Mouse (Mus musculus) heart, embryonic 15.5 days (tissue): Measurements from ENCODE around the gene Cactin. TPM values are rescaled to one million over a fixed set of nuclear protein-coding genes. Genes with fewer than 3 reads are reported as not detected.

Experiments used
- ATAC-seq: fragments of 200-750 bp; cut with Nextera tagmentation; replicated peaks from 2 replicates; pipeline ENCODE4 v1.8.0; 2017; ENCODE audit warnings: low read depth, moderate TSS enrichment; ENCODE audit not compliant: insufficient number of reproducible peaks, insufficient read depth, low FRiP score
- H3K27ac ChIP-seq: fragments of 300-500 bp; sonication (generic); 2 replicates; pipeline ENCODE4 v1.5.1; 2015; ENCODE audit warnings: mild to moderate bottlenecking, inconsistent platforms
- H3K27me3 ChIP-seq: fragments of 300-500 bp; sonication (generic); 2 replicates; pipeline ENCODE4 v1.6.1; 2015; ENCODE audit warnings: inconsistent platforms
- H3K36me3 ChIP-seq: fragments of 300-500 bp; sonication (generic); 2 replicates; pipeline ENCODE4 v1.6.1; 2015; ENCODE audit warnings: mild to moderate bottlenecking, inconsistent platforms
- H3K4me1 ChIP-seq: fragments of 300-500 bp; sonication (generic); replicated peaks from 2 replicates; pipeline ENCODE4 v1.6.1; 2015; ENCODE audit warnings: inconsistent platforms
- H3K4me2 ChIP-seq: fragments of 300-500 bp; sonication (generic); 2 replicates; pipeline ENCODE4 v1.6.1; 2015; ENCODE audit warnings: inconsistent platforms, mild to moderate bottlenecking, moderate library complexity
- H3K4me3 ChIP-seq: fragments of 300-500 bp; sonication (generic); 2 replicates; pipeline ENCODE4 v1.5.1; 2015; ENCODE audit warnings: mild to moderate bottlenecking, inconsistent platforms
- H3K9ac ChIP-seq: fragments of 300-500 bp; sonication (generic); 2 replicates; pipeline ENCODE4 v1.6.1; 2015; ENCODE audit warnings: mild to moderate bottlenecking, inconsistent platforms
- H3K9me3 ChIP-seq: fragments of 300-500 bp; sonication (generic); replicated peaks from 2 replicates; pipeline ENCODE4 v1.6.1; 2016; ENCODE audit warnings: inconsistent platforms
- WGBS: fragments of 180-500 bp; shearing (Covaris S2); methylation state at CpG from one replicate; pipeline ENCODE4 v1.1.7; 2015; ENCODE audit warnings: mixed read lengths; 5-methylcytosine and 5-hydroxymethylcytosine counted together
- polyA plus RNA-seq: library from polyadenylated mRNA; unstranded; fragments of >200 nt; fragmentation: Nextera tagmentation; extraction: Ambion mirVana; gene quantifications from 2 replicates; pipeline ENCODE4 v1.2.1, GENCODE M21; 2015

The Cactin gene
- polyA plus RNA-seq, 1 experiment from 2014 or later, result 23.5 TPM

DNA sequence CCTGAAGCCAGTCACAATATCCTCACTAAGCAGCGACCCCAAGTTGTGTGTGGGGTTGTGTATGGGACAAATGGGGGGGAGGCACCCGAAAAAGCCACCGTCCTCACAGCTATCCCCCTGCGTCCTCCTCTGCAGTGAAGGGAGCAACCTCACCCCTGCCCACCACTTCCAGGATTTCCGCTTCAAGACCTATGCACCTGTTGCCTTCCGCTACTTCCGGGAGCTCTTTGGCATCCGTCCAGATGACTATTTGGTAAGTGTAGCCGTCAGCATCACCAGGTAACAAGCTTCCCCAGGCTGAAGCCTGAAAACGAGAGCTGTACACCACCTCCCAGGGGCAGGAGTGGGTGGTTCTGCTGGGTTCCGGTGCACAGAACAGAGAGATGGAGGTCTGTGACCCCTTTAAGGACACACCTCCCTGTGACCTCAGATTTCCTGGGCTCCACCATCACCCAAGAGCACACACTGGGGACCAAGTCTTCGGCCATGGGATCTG is 14.7 kb upstream of the Cactin start:
- WGBS, result 87% methylated on average over 12 of the region's 12 CpGs
- Histone ChIP-seq H3K4me3 (no peak overlapping the region), H3K27ac (no peak overlapping the region), H3K27me3 (no peaks in the 10 kb centered on the region), H3K36me3 (peaks cover 56% of the 10 kb centered on the region), H3K9me3 (no peaks in the 10 kb centered on the region), H3K9ac (no peak overlapping the region), H3K4me2 (no peak overlapping the region), H3K4me1 (peaks cover 37% of the 10 kb centered on the region)
- ATAC-seq, result no peak

DNA sequence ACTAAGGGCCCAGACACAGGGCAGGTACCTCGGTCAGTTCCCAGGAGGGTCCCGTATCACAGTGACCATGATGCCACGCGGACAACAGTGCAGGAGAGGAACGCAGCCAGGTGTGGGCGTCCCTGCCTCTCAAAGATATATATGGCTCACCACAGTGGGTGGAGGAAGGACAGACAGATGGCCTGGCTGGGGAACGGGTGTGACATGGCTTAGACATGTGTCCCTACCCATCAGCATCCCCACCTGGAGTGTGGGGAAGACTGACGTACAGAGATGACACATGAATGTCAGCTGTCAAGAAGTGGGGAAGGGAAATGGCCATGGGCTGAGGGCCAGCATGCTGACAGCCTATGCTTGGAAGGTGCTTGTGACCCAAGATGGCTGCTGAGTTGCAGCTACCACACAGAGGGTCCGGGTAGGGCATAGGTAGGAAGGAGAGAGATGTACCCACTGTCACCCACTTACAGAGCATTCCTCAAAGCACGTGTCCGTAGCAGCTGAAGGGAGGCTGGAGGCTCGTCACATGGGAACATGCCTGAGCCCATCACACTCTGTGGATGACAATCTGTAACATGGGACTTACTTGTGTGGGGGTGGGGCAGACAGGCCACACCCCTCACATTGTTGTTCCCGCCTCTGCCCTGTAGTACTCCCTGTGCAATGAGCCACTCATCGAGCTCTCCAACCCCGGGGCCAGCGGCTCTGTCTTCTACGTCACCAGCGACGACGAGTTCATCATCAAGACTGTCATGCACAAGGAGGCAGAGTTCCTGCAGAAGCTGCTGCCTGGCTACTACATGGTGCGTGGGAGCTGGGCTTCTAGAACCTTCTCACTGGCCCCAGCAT is 13.8 kb upstream of the Cactin start:
- 89% methylated on average over 21 of the region's 21 CpGs for WGBS
- no peaks in the 10 kb centered on the region for H3K9me3 ChIP-seq
- ATAC-seq, result no peak
- peaks cover 30% of the 10 kb centered on the region for H3K4me1 ChIP-seq
- no peak overlapping the region for H3K27ac ChIP-seq
- peaks cover 64% of the 10 kb centered on the region for H3K36me3 ChIP-seq
- H3K9ac ChIP-seq, result no peak overlapping the region
- no peak overlapping the region for H3K4me3 ChIP-seq
- no peak overlapping the region for H3K4me2 ChIP-seq
- no peaks in the 10 kb centered on the region for H3K27me3 ChIP-seq

DNA sequence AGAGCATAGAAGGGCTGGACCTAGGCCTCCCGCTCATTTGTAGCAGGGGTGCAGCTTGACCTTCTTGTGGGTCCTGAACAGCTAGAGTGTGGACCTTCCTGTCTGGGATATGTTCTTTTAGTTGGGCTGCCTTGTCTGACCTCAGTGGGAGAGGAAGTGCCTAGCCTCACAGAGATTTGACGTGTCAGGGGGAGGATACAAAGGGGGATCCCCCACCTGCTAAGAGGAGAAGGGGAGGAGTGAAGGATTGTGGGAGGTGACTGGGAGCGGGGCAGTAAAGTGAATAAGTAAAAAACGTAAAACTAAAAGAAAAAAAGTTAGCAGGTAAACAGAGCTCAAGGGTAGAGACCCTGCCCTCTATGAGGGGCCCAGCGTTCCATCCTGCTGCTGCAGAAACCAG is 11.3 kb upstream of the Cactin start:
- Histone ChIP-seq H3K9ac (no peak overlapping the region), H3K27ac (no peak overlapping the region), H3K9me3 (no peaks in the 10 kb centered on the region), H3K4me2 (no peak overlapping the region), H3K36me3 (peaks cover 87% of the 10 kb centered on the region), H3K27me3 (no peaks in the 10 kb centered on the region), H3K4me3 (no peak overlapping the region), H3K4me1 (peaks cover 6% of the 10 kb centered on the region)
- 85% methylated on average over 5 of the region's 5 CpGs for WGBS
- ATAC-seq, result no peak

DNA sequence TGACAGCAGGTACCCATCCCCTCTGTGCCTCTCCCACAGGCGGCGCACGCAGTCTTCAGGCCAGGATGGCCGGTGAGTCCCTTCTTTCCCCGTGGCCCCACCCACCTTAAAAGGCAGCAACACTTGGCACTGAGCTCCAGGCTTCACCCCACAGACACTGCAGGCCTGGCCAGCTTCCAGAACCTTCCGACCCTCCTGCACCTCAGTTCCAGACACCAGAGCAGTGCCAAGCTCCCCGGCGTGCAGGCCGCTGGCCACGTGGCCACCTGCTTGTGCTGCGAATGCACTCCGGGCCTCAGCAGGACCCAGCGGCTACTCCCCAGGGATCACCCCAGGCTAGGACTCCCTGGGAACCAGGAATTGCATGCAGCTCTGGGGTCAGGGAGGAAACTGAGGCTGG is 7.3 kb upstream of the Cactin start:
- Histone ChIP-seq H3K9me3 (no peaks in the 10 kb centered on the region), H3K9ac (no peak overlapping the region), H3K4me3 (no peak overlapping the region), H3K36me3 (peaks cover 75% of the 10 kb centered on the region), H3K4me1 (peaks cover 22% of the 10 kb centered on the region), H3K4me2 (no peak overlapping the region), H3K27ac (no peak overlapping the region), H3K27me3 (no peaks in the 10 kb centered on the region)
- WGBS, result 85% methylated on average over 13 of the region's 13 CpGs
- no peak for ATAC-seq

DNA sequence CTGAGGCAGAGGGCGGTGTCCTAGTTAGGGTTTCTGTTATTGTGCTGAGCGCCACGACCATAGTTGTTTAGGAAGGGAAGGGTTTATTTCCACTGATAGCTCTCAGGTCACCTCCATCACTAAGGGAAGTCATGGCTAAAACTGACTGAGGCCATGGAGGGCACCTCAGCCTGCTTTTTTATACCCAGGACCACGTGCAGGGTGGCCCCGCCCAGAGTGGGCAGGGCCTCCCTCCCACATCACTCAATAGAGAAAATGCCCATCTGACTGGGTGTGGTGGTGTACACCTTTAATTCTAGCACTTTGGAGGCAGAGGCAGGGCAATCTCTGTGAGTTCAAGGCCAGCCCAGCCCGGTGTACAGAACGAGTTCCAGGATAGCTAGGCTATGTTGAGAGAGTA is 6.7 kb upstream of the Cactin start:
- Histone ChIP-seq H3K4me1 (peaks cover 28% of the 10 kb centered on the region), H3K27ac (no peak overlapping the region), H3K27me3 (no peaks in the 10 kb centered on the region), H3K4me3 (no peak overlapping the region), H3K36me3 (peaks cover 70% of the 10 kb centered on the region), H3K9me3 (no peaks in the 10 kb centered on the region), H3K9ac (no peak overlapping the region), H3K4me2 (no peak overlapping the region)
- WGBS, result 76% methylated on average over 7 of the region's 7 CpGs
- no peak for ATAC-seq

DNA sequence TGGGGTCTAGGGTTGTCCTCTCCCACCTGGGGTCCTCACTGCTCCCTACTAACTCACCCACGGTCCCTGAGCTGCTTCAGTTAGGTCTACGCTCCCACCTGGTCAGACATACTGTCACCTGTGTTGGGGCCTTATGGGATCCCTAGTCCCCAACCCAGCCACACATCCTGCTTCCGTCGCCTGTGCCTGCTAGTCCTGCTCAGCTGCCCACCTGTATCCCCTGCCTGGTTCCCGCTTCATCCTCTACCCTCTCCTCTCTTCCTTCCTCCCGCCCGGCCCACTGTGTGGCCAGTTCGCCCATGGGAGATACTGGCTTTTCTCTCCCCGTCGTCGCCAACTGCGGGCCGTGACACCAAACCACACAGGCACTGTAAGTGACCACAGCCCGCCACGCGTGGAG is 5.3 kb upstream of the Cactin start:
- Histone ChIP-seq H3K9ac (no peak overlapping the region), H3K27me3 (no peaks in the 10 kb centered on the region), H3K27ac (no peak overlapping the region), H3K4me2 (no peak overlapping the region), H3K4me3 (no peak overlapping the region), H3K9me3 (no peaks in the 10 kb centered on the region), H3K36me3 (peaks cover 57% of the 10 kb centered on the region), H3K4me1 (peaks cover 37% of the 10 kb centered on the region)
- 87% methylated on average over 16 of the region's 16 CpGs for WGBS
- no peak for ATAC-seq

DNA sequence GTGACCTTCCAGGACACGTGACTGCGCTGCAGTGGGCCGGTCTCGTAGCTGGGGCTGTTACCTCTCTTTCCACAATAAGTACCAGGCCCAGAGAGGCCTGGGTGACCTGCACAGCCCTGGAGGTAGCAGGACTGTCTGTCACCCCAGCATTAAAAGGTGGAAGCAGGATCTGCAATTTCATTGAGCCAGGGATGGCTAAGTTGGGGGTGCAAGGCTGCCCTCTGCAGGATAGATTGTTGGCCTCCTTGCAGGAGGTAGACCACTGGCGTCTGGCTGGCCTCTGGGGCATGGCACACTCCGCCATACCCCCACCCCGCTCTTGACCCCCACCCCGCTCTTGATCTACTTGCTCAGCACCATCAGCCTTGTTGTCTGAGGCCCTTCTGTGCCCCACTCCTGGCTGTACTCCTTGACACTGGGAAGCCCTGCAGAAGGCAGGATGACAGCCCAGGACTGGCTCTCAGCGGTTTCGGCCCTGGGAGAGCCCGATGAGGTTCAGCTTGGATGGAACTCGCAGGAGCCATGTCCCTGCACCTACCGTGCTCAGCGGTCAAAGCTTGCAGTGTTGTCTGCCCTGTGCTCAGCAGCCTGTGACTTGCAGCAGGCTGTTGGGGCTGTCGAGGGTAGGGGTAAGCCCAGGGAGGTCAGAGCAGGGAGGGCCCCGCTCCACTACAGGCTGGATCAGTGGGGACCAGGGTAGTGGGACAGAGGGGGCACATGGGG is 4.4 kb upstream of the Cactin start:
- Histone ChIP-seq H3K4me1 (peaks cover 37% of the 10 kb centered on the region), H3K36me3 (peaks cover 47% of the 10 kb centered on the region)
- WGBS, result 49% methylated on average over 16 of the region's 16 CpGs

DNA sequence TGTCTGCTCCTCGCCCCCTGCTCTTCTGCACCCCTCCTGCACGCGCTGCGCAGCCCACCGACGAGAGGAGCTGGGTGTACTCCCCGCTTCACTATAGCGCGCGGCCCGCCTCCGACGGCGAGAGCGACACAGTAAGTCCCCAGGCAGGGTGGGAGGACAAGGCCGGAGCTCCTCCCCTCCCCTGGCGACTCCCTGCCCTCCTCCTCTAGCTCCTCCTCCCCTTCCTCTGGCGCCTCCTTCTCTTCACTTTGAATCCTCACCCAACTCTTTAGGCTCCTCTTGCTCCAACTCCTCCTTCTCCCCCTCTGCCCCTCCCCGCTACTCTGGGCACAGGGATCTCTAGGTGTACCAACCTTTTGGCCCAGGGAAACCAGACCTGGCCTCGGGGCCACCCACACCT is 3.6 kb upstream of the Cactin start:
- Histone ChIP-seq H3K9ac (peak overlapping the region; percentile 10; the same call in 1 of the 2 replicates), H3K9me3 (no peaks in the 10 kb centered on the region), H3K27ac (no peak overlapping the region), H3K4me1 (peaks cover 44% of the 10 kb centered on the region), H3K36me3 (peaks cover 40% of the 10 kb centered on the region), H3K4me2 (peak overlapping the region; percentile 57), H3K4me3 (peak overlapping the region; percentile 29), H3K27me3 (no peaks in the 10 kb centered on the region)
- 22% methylated on average over 20 of the region's 20 CpGs for WGBS
- no peak for ATAC-seq

More for the DNA sequence above, 4.4 kb upstream of the Cactin start:
- Histone ChIP-seq H3K9me3 (no peaks in the 10 kb centered on the region), H3K27me3 (no peaks in the 10 kb centered on the region), H3K27ac (no peak overlapping the region), H3K4me3 (peak overlapping the region; percentile 29), H3K9ac (peak overlapping the region; percentile 10; the same call in 1 of the 2 replicates), H3K4me2 (peak overlapping the region; percentile 57)
- ATAC-seq, result no peak

DNA sequence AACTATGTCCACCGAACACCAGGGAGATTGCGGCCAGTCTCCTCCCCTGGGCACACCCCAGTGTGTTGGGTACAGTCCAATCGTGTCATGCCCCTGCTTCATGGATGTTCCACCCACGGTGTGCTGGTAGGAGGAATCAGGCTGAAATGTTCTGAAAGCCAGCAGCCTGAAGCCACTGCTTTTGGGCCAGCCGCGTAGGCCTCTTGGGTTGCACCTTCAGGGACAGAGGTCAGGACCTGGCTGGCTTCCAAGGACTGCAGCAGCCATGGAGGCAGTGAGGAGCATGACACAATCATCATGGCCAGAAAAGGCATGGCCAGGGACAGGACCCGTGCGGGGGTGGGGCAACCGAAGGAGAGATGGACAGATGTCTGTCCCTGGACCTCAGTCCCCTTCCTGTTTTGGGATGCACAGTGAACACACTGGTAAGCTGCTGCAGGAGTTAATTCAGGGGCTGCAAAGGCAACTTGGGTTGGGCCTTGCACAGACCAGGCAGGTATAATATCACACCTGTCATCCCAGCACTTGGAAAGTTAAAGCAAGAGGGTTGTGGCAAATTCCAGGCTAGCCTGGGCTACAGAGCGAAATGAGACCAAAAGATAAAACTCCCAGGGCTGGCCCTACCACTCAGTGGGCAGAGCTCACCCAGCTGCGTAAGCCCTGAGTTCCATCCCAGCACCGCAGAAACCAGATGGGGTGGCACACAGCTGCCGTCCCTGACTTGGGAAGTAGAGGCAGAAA is 2.1 kb upstream of the Cactin start:
- Histone ChIP-seq H3K4me3 (no peak overlapping the region), H3K4me1 (peaks cover 47% of the 10 kb centered on the region), H3K36me3 (peaks cover 41% of the 10 kb centered on the region), H3K27ac (peak overlapping the region; percentile 91; the same call in 1 of the 2 replicates), H3K4me2 (peak overlapping the region; percentile 65), H3K27me3 (no peaks in the 10 kb centered on the region), H3K9ac (peak overlapping the region; percentile 53; the same call in 1 of the 2 replicates), H3K9me3 (no peaks in the 10 kb centered on the region)
- 77% methylated on average over 13 of the region's 13 CpGs for WGBS
- ATAC-seq, result no peak

DNA sequence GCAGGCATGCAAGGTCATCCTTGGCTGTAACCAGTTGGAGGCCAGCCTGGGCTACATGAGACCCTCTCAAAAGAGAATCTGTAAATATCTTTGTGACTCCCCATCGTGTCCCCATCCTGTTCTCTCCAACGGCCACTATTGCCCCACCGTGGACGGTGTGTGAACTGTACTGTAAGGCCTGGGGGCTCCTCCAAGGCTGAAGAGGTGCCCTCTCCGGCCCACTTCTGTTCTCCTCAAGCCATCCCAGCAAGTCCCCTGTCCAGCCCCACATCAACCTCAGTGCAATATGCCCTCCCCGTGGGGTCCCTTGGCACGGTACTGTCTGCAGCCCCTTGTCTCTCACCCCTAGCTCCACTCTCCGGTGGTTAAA is 1.6 kb upstream of the Cactin start:
- peaks cover 41% of the 10 kb centered on the region for H3K36me3 ChIP-seq
- peaks cover 47% of the 10 kb centered on the region for H3K4me1 ChIP-seq

More for the DNA sequence above, 1.6 kb upstream of the Cactin start:
- peak overlapping the region; percentile 53 for H3K9ac ChIP-seq
- H3K4me2 ChIP-seq, result peak overlapping the region; percentile 65
- WGBS, result 37% methylated on average over 8 of the region's 8 CpGs
- no peak for ATAC-seq
- peak overlapping the region; percentile 91 for H3K27ac ChIP-seq
- H3K9me3 ChIP-seq, result no peaks in the 10 kb centered on the region
- H3K4me3 ChIP-seq, result peak overlapping the region; percentile 80
- H3K27me3 ChIP-seq, result no peaks in the 10 kb centered on the region
